Mouse (Mus musculus): ENCODE measurements around the gene Gm4881.

- TF ChIP-seq CTCF (IDR thresholded peaks at IDR 0.05; ENCODE audit: extremely low read depth, insufficient read length, insufficient replicate concordance, low read depth, low read length), result no peak
- no peak for TF ChIP-seq POLR2A (IDR thresholded peaks at IDR 0.05; ENCODE audit: low read depth, low read length)
Measured at GRCm38 (mm10) chr7:24901114-24901513, 43.2 kb downstream of the Gm4881 start.

Measured in small intestine, adult 2 months (tissue).